In genomic region chr17:22866845-22867481, GRCm38 (mm10) we compare ENCODE assay signal across 8 mouse cellular contexts. TPM values are rescaled to one million over a fixed set of nuclear protein-coding genes. Genes with fewer than 3 reads are reported as not detected.
DNase-seq lines count a peak whose midpoint lies in the region; ATAC-seq and TF ChIP-seq lines count a peak whose summit lies in the region.

TSS of gene Zfp945 (minus strand) at chr17:22867134.

- peak within 1 kb of the TSS; percentile 66 for H3K4me3 ChIP-seq in layer of hippocampus, adult 2 months
- H3K4me3 ChIP-seq in lung, adult 2 months (replicated peaks; ENCODE audit: extremely low read depth, low read depth, low read length), result peak within 1 kb of the TSS; percentile 78
- H3K4me3 ChIP-seq in thymus, adult 2 months (ENCODE audit: control insufficient read depth, insufficient read depth, low read length), result peak within 1 kb of the TSS; percentile 86

- no peaks in the 10 kb centered on the region; the same call in 1 of the 2 replicates for H3K36me3 ChIP-seq in thymus, adult 2 months (ENCODE audit: control insufficient read depth, insufficient read depth, low read length)

- H3K27ac ChIP-seq in layer of hippocampus, adult 2 months, result peak within 1 kb of the TSS; percentile 85
- peak within 1 kb of the TSS; percentile 20; the same call in 1 of the 2 replicates for H3K27ac ChIP-seq in thymus, adult 2 months (ENCODE audit: control insufficient read depth, insufficient read depth, low read length)

- TF ChIP-seq POLR2A in lung, adult 2 months (IDR thresholded peaks at IDR 0.05; ENCODE audit: borderline replicate concordance, extremely low read depth, low read depth, low read length), result peak; percentile 49; the same call in 1 of the 2 replicates
- TF ChIP-seq POLR2A in thymus, adult 2 months (IDR thresholded peaks at IDR 0.05; ENCODE audit: control insufficient read depth, extremely low read depth, insufficient read depth, low read length, poor library complexity), result no peak

- peak; percentile 59 for ATAC-seq in neutrophil, adult 5-6 weeks (ENCODE audit: extremely low read depth, insufficient number of reproducible peaks, low FRiP score, poor library complexity, severe bottlenecking)

- WGBS in lung, adult 2 months, result under 1% methylated on average over 20 of the region's 20 CpGs
- WGBS in thymus, adult 2 months, result under 1% methylated on average over 20 of the region's 20 CpGs

- peak; percentile 97 for DNase-seq in MN1 (ENCODE audit: low spot score)
- DNase-seq in cerebellum, adult 9-10 months, result peak; percentile 45
- peak; percentile 86 for DNase-seq in forelimb bud, embryonic 11.5 days (ENCODE audit: low read depth, low spot score)
- DNase-seq in heart, postnatal 4 days, result peak; percentile 83
- DNase-seq in layer of hippocampus, adult 2 months (ENCODE audit: low spot score in 2 of 2), result peak; percentile 34 to 54
- peak; percentile 62 for DNase-seq in lung, adult 2 months
- DNase-seq in thymus, adult 2 months, result peak; percentile 39

- no peaks in the 10 kb centered on the region for H3K27me3 ChIP-seq in thymus, adult 2 months (ENCODE audit: control insufficient read depth, insufficient read depth, low read length)

- TF ChIP-seq CTCF in layer of hippocampus, adult 2 months (conservative IDR thresholded peaks at IDR 0.05), result no peak
- no peak for TF ChIP-seq CTCF in lung, adult 2 months (IDR thresholded peaks at IDR 0.05; ENCODE audit: insufficient read depth, low read length)
- TF ChIP-seq CTCF in thymus, adult 2 months (IDR thresholded peaks at IDR 0.05; ENCODE audit: borderline replicate concordance, control insufficient read depth, extremely low read depth, insufficient read depth, low read length, poor library complexity), result no peak

- peaks cover 6% of the 10 kb centered on the region for H3K4me1 ChIP-seq in lung, adult 2 months (ENCODE audit: control insufficient read depth, insufficient read depth, low read length)
- peaks cover 4% of the 10 kb centered on the region for H3K4me1 ChIP-seq in thymus, adult 2 months (replicated peaks; ENCODE audit: control insufficient read depth, insufficient read depth, low read length)

RNA-seq across cellular contexts. Expression of gene Zfp945, which starts in this region (rescaled TPM):
- total RNA-seq in heart, postnatal 4 days (2021), result 10 to 100 TPM in 1 of 2 experiments, 1 to 10 TPM in 1; 10.0 to 10.9 TPM
- total RNA-seq in layer of hippocampus, adult 2 months (2021), result 10 to 100 TPM; 11.0 to 11.6 TPM
- polyA plus RNA-seq in lung, adult 2 months (2012; rRNA removed), result 2.1 and 4.2 TPM in 2 replicates
- total RNA-seq in neutrophil, adult 5-6 weeks (2017), result 16.1 and 16.2 TPM in 2 replicates
- polyA plus RNA-seq in thymus, adult 2 months (2012; rRNA removed), result 2.5 and 3.7 TPM in 2 replicates

Comparison
In these comparisons a context has a peak if more than half of its experiments do, and no peak if none do; other contexts are left out.
1. Peak in every context shown above with its lines: DNase-seq, ATAC-seq, H3K4me3 ChIP-seq and H3K27ac ChIP-seq.
2. DNase-seq: peak in every context shown above with its lines; median percentile 97 in MN1; 86 in forelimb bud, embryonic 11.5 days; 83 in heart, postnatal 4 days; 62 in lung, adult 2 months; 45 in cerebellum, adult 9-10 months; 44 in layer of hippocampus, adult 2 months; 39 in thymus, adult 2 months.